Mouse (Mus musculus) kidney, adult 2 months (tissue): ENCODE measurements around the gene Trit1. TPM values are rescaled to one million over a fixed set of nuclear protein-coding genes. Genes with fewer than 3 reads are reported as not detected.

Experiments
- DNase-seq: peaks from one replicate; pipeline ENCODE4 v3.0.0; 2021
- H3K27ac ChIP-seq: fragments of 200-500 bp; 2 replicates; pipeline ENCODE4 v1.5.1; 2012; ENCODE audit warnings: low read depth, low read length, control low read depth, inconsistent platforms; ENCODE audit not compliant: insufficient read depth
- H3K27me3 ChIP-seq: fragments of 200-500 bp; replicated peaks from 2 replicates; pipeline ENCODE4 v1.6.1; 2012; ENCODE audit warnings: mild to moderate bottlenecking, moderate library complexity, low read length, inconsistent platforms; ENCODE audit not compliant: control insufficient read depth, insufficient read depth
- H3K36me3 ChIP-seq: fragments of 200-500 bp; 2 replicates; pipeline ENCODE4 v1.6.1; 2012; ENCODE audit warnings: mild to moderate bottlenecking, moderate library complexity, low read length, inconsistent platforms; ENCODE audit not compliant: control insufficient read depth, insufficient read depth
- H3K4me1 ChIP-seq: fragments of 200-500 bp; 2 replicates; pipeline ENCODE4 v1.6.1; 2011; ENCODE audit warnings: low read length; ENCODE audit not compliant: control insufficient read depth, insufficient read depth
- H3K4me3 ChIP-seq: fragments of 200-500 bp; 2 replicates; pipeline ENCODE4 v1.5.1; 2011; ENCODE audit warnings: mild to moderate bottlenecking, low read depth, low read length, control low read depth; ENCODE audit not compliant: insufficient read depth
- CTCF ChIP-seq: fragments of 200-500 bp; conservative IDR thresholded peaks from 2 replicates; pipeline ENCODE4 v1.5.1; 2011; ENCODE audit warnings: low read depth, mild to moderate bottlenecking, control low read depth, low read length, moderate library complexity, mixed read lengths; ENCODE audit not compliant: insufficient read depth, insufficient read length
- POLR2A ChIP-seq: fragments of 200-500 bp; IDR thresholded peaks from one replicate; pipeline ENCODE4 v1.6.1; 2011; ENCODE audit warnings: low read depth, low read length, control low read depth
- WGBS: fragments of 180-500 bp; shearing (Covaris S2); methylation state at CpG from one replicate; pipeline ENCODE4 v1.1.7; 2018; 5-methylcytosine and 5-hydroxymethylcytosine counted together
- polyA plus RNA-seq: library from polyadenylated mRNA; depleted of rRNA; stranded (reverse); fragments of >200 nt; gene quantifications from 2 replicates; pipeline ENCODE4 v1.2.3, GENCODE M21; 2012

The Trit1 gene
- polyA plus RNA-seq, 1 experiment = 4.7 TPM

DNA sequence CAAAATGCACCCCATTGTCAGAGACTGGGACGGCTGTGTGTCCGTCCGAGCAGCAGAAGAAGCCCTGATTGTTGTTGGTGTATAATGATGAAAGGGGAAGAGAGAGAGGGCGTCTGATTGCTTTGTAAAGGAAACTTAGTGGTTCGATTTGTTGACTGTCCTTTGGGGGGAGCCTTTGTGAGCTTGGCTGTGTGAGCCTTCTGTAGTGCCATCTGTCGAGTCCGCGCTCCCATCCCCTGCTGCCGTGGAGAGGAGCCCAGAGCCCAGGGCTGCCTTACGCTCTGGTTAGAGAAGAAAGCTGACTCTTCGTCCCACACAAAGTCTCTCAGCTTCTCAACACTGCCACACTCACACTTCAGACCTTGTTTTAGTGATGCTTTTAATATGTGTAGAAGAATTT is 36.8 kb downstream of the Trit1 start:
- TF ChIP-seq POLR2A = no peak
- TF ChIP-seq CTCF = no peak
- no peak for DNase-seq
- no peak overlapping the region for H3K4me3 ChIP-seq
- H3K27ac ChIP-seq = no peak overlapping the region
- 84% methylated on average over 11 of the region's 11 CpGs for WGBS
- peaks cover 7% of the 10 kb centered on the region for H3K36me3 ChIP-seq
- peaks cover 12% of the 10 kb centered on the region for H3K4me1 ChIP-seq
- no peaks in the 10 kb centered on the region for H3K27me3 ChIP-seq

DNA sequence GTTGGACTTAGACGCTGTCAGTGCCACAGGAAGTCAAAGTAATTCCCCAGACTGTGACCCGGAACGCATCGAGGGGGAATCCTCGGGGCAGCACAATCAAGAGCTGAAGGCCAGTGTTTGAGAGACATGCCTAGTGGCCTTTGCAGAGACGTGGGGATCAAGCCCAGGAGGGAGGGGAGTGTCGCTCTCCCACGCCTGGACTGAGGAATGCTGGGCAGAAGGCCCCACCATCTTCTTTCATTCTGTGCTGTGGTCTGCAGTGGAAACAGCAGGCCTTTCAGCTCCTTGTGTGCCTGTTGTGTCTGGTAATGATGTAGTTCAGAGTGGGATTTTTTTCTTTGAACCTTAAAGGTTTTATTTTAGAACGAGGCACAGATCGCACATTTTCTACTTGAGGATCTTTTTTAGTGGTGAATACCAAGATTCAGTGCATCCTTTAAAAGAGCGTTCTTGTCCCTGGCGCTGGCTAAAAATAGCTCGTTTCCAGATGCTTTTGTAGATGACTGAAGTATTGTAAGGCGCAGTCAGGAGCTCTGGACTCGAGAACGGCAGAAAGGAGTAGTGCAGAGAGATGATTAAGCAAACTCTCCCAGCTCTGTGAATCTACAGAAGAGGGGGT is 37.9 kb downstream of the Trit1 start:
- Histone ChIP-seq H3K27ac (no peak overlapping the region), H3K4me3 (no peak overlapping the region), H3K27me3 (no peaks in the 10 kb centered on the region), H3K36me3 (peaks cover 7% of the 10 kb centered on the region), H3K4me1 (peaks cover 12% of the 10 kb centered on the region)
- no peak for DNase-seq
- TF ChIP-seq POLR2A (no peak), CTCF (no peak)
- WGBS = 77% methylated on average over 16 of the region's 16 CpGs

DNA sequence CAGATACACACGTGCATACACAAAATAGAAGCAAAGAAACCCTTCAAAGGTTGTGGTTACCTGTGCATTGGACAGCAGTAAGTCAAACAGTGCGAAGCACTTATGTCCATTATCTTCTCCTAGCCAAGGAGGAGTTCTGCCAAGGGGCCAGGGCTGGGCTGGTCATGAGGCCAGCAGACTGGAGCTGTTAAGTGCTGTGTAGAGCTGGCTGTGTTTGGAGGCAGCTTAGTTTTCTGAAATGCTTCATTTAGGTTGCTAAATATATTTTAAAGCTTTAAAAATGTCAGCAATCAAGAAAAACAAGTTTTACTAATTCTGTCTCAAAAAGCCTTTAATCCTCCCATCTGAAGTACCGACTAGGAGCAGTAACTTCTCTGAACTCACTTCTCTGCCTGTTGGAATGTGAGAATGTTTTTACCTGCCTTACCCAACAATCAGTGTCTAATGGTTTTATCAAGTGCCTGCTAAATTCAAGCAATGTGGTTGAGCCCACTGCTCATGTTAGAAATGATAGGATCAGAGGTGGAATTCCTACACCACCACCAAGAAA is 40.2 kb downstream of the Trit1 start:
- TF ChIP-seq POLR2A = no peak
- TF ChIP-seq CTCF = no peak
- Histone ChIP-seq H3K27me3 (no peaks in the 10 kb centered on the region), H3K27ac (no peak overlapping the region), H3K36me3 (peaks cover 7% of the 10 kb centered on the region), H3K4me1 (no peaks in the 10 kb centered on the region), H3K4me3 (no peak overlapping the region)
- 78% methylated on average over 3 of the region's 3 CpGs for WGBS
- DNase-seq = no peak

DNA sequence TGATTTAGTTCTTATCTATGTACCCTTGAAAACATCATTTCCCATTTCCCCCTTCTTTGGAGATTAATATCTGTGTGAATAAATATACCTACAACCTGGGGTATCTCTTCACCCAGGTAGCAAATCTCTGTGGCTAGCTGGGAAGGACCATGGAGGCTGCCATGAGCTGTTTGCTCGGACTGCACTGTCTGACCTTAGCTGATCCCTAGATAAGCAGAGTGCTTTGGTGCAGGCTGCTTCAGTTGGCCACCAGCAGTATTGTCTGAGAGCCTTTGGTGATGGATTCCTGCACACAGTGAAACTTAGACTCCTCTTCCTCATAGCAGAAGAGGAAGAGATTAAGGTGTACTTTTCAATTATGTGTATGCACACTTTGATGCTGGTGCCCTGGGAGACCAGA is 41.6 kb downstream of the Trit1 start:
- no peak for TF ChIP-seq CTCF
- no peak for TF ChIP-seq POLR2A
- 66% methylated on average over 1 of the region's 1 CpGs for WGBS
- DNase-seq = no peak

DNA sequence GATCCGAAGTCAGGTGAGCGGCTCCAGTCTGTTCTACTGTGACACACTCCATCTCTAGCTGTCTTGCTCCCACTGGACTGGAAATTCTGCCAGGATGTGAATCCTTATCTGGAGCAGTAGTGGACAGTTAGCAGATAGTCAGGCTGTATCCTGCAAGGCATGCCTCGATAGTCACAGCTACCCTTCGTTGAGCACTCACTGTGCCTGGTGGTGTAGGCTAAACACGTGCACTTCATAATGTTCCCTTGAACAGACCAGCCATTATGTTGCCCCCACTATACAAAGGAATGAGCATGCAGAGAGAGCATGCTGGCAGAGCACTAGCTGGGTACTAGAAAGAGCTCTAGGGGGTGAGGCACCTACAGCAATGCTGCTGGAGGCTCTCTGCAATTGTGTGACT is 45.3 kb downstream of the Trit1 start:
- 26% methylated on average over 5 of the region's 5 CpGs for WGBS
- Histone ChIP-seq H3K36me3 (no peaks in the 10 kb centered on the region), H3K4me1 (no peaks in the 10 kb centered on the region), H3K27ac (no peak overlapping the region), H3K4me3 (no peak overlapping the region), H3K27me3 (no peaks in the 10 kb centered on the region)
- DNase-seq = no peak
- TF ChIP-seq POLR2A (no peak), CTCF (no peak)

More for the DNA sequence above, 41.6 kb downstream of the Trit1 start:
- no peaks in the 10 kb centered on the region for H3K4me1 ChIP-seq
- H3K4me3 ChIP-seq = no peak overlapping the region
- H3K27ac ChIP-seq = no peak overlapping the region
- H3K36me3 ChIP-seq = peaks cover 5% of the 10 kb centered on the region
- H3K27me3 ChIP-seq = no peaks in the 10 kb centered on the region

DNA sequence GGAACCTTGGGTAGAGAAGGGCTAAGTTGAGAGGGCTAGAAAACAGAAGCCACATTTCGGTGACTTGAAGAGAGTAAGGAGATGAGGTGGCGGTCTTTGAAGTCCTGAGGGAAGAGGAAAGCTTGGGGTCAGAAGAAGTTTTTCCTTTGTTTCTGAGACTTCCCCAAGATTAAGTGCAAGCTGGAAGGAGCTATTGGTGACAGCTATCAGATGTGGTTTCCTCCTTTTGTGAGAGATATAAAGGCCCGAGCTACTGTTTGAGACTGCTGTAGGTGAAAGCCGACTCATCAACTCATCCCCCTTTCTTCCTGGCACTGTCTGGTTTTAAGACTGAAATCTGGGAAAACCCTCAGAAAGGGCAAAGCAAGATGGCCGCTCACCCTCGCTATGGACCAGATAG is 52.2 kb downstream of the Trit1 start:
- Histone ChIP-seq H3K36me3 (no peaks in the 10 kb centered on the region), H3K4me1 (no peaks in the 10 kb centered on the region), H3K27me3 (no peaks in the 10 kb centered on the region), H3K27ac (no peak overlapping the region), H3K4me3 (no peak overlapping the region)
- 72% methylated on average over 6 of the region's 6 CpGs for WGBS
- DNase-seq = no peak
- no peak for TF ChIP-seq CTCF
- no peak for TF ChIP-seq POLR2A

DNA sequence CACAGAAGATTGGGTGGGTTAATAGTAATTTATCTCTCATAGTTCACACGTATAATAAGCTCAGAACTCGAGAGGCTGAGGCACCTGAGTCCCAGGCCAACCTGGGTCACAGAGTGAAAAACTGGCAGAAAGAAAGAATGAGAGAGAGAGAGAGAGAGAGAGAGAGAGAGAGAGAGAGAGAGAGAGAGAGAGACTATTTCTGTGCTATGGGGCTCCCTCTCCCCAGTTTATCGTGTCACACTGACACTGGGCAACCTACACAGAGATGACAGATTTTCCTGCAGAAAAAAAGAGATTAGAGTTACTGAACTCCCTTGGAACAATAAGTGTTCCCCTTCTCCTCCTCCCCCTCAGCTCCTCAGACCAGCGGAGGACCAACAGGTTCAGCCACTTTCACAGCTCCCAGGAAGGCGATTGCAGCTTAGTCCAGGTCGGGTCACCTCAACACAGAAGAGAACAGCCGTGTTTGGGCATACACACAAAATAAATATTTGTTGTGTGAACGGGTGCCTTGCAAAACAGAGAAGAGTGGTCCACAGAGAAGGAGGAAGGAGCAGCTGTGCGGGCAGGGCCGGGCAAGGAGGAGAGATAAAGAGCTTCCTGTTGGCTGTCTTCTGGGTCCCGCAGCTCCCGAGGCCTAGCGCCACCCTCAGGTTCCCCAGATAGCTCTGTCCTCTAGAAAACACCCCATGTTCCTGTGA is 55.0 kb downstream of the Trit1 start:
- H3K36me3 ChIP-seq = no peaks in the 10 kb centered on the region
- TF ChIP-seq POLR2A (no peak), CTCF (peak; percentile 42)
- H3K27me3 ChIP-seq = no peaks in the 10 kb centered on the region
- H3K4me1 ChIP-seq = no peaks in the 10 kb centered on the region
- no peak overlapping the region for H3K27ac ChIP-seq
- DNase-seq = peak; percentile 37
- peak overlapping the region; percentile 11; the same call in 1 of the 2 replicates for H3K4me3 ChIP-seq
- WGBS = 16% methylated on average over 13 of the region's 13 CpGs
